Mouse (Mus musculus) neural tube, embryonic 12.5 days (tissue): ENCODE data around the gene Spsb4. TPM values are rescaled to one million over a fixed set of nuclear protein-coding genes. Genes with fewer than 3 reads are reported as not detected.

ENCODE experiments used
- ATAC-seq: fragments of 200-750 bp; cut with Nextera tagmentation; 2 replicates; pipeline ENCODE4 v1.8.0; 2017; ENCODE audit warnings: low read depth, mild to moderate bottlenecking, moderate TSS enrichment, moderate library complexity; ENCODE audit not compliant: low FRiP score
- H3K27ac ChIP-seq: fragments of 300-500 bp; sonication (generic); 2 replicates; pipeline ENCODE4 v1.5.1; 2016
- H3K27me3 ChIP-seq: fragments of 300-500 bp; sonication (generic); replicated peaks from 2 replicates; pipeline ENCODE4 v1.6.1; 2016; ENCODE audit warnings: mild to moderate bottlenecking
- H3K36me3 ChIP-seq: fragments of 300-500 bp; sonication (generic); 2 replicates; pipeline ENCODE4 v1.6.1; 2016; ENCODE audit warnings: mild to moderate bottlenecking
- H3K4me1 ChIP-seq: fragments of 300-500 bp; sonication (generic); 2 replicates; pipeline ENCODE4 v1.6.1; 2016
- H3K4me2 ChIP-seq: fragments of 300-500 bp; sonication (generic); replicated peaks from 2 replicates; pipeline ENCODE4 v1.6.1; 2016; ENCODE audit warnings: mild to moderate bottlenecking
- H3K4me3 ChIP-seq: fragments of 300-500 bp; sonication (generic); 2 replicates; pipeline ENCODE4 v1.5.1; 2016
- H3K9ac ChIP-seq: fragments of 300-500 bp; sonication (generic); 2 replicates; pipeline ENCODE4 v1.6.1; 2016; ENCODE audit warnings: mild to moderate bottlenecking
- H3K9me3 ChIP-seq: fragments of 300-500 bp; sonication (generic); 2 replicates; pipeline ENCODE4 v1.6.1; 2016; ENCODE audit warnings: mild to moderate bottlenecking
- WGBS: fragments of 180-500 bp; shearing (Covaris S2); methylation state at CpG from one replicate; pipeline ENCODE4 v1.1.7; 2016; 5-methylcytosine and 5-hydroxymethylcytosine counted together
- polyA plus RNA-seq: library from polyadenylated mRNA; unstranded; fragments of >200 nt; fragmentation: Nextera tagmentation; extraction: Ambion mirVana; gene quantifications from 2 replicates; pipeline ENCODE4 v1.2.1, GENCODE M21; 2016

The Spsb4 gene
- polyA plus RNA-seq, 1 experiment from 2014 or later = 126 TPM

GRCm38 (mm10) chr9:96971625-96972404 lies 46.8 kb downstream of the Spsb4 start:
- peak; percentile 86 for ATAC-seq
- Histone ChIP-seq H3K9ac (no peak overlapping the region), H3K4me1 (peaks cover 63% of the 10 kb centered on the region), H3K9me3 (no peaks in the 10 kb centered on the region), H3K4me2 (no peak overlapping the region), H3K36me3 (no peaks in the 10 kb centered on the region), H3K27ac (peak overlapping the region; percentile 42), H3K4me3 (no peak overlapping the region), H3K27me3 (no peaks in the 10 kb centered on the region)
- 24% methylated on average over 9 of the region's 9 CpGs for WGBS

GRCm38 (mm10) chr9:96967516-96967915 lies 51.1 kb downstream of the Spsb4 start:
- Histone ChIP-seq H3K4me3 (no peak overlapping the region), H3K36me3 (0 out of 2 replicates have a peak, but pooled peaks cover 11% of the 10 kb centered on the region), H3K4me1 (peaks cover 61% of the 10 kb centered on the region)

GRCm38 (mm10) chr9:96966465-96966864 lies 52.2 kb downstream of the Spsb4 start:
- peaks cover 55% of the 10 kb centered on the region for H3K4me1 ChIP-seq
- no peaks in the 10 kb centered on the region for H3K27me3 ChIP-seq
- no peak for ATAC-seq
- H3K9me3 ChIP-seq = no peaks in the 10 kb centered on the region
- 92% methylated on average over 7 of the region's 7 CpGs for WGBS
- no peak overlapping the region for H3K4me2 ChIP-seq
- no peak overlapping the region for H3K27ac ChIP-seq
- no peak overlapping the region for H3K9ac ChIP-seq
- no peak overlapping the region for H3K4me3 ChIP-seq
- H3K36me3 ChIP-seq = 0 out of 2 replicates have a peak, but pooled peaks cover 11% of the 10 kb centered on the region

More at GRCm38 (mm10) chr9:96967516-96967915, 51.1 kb downstream of the Spsb4 start:
- no peak overlapping the region for H3K4me2 ChIP-seq
- 90% methylated on average over 1 of the region's 1 CpGs for WGBS
- H3K9me3 ChIP-seq = no peaks in the 10 kb centered on the region
- no peak for ATAC-seq
- H3K27ac ChIP-seq = no peak overlapping the region
- H3K27me3 ChIP-seq = no peaks in the 10 kb centered on the region
- no peak overlapping the region for H3K9ac ChIP-seq

- Histone ChIP-seq H3K27ac (no peak overlapping the region), H3K9me3 (no peaks in the 10 kb centered on the region), H3K4me2 (no peak overlapping the region), H3K4me1 (peaks cover 36% of the 10 kb centered on the region), H3K9ac (no peak overlapping the region), H3K36me3 (0 out of 2 replicates have a peak, but pooled peaks cover 11% of the 10 kb centered on the region), H3K27me3 (no peaks in the 10 kb centered on the region), H3K4me3 (no peak overlapping the region)
- WGBS = 66% methylated on average over 13 of the region's 13 CpGs
- ATAC-seq = no peak
These were observed 55.0 kb downstream of the Spsb4 start for GRCm38 (mm10) chr9:96963443-96964215.

- Histone ChIP-seq H3K9ac (no peak overlapping the region), H3K4me2 (no peak overlapping the region), H3K4me3 (no peak overlapping the region), H3K27ac (no peak overlapping the region), H3K4me1 (peaks cover 41% of the 10 kb centered on the region), H3K27me3 (no peaks in the 10 kb centered on the region), H3K36me3 (0 out of 2 replicates have a peak, but pooled peaks cover 11% of the 10 kb centered on the region), H3K9me3 (no peaks in the 10 kb centered on the region)
- 68% methylated on average over 8 of the region's 8 CpGs for WGBS
- no peak for ATAC-seq
These were observed 55.9 kb downstream of the Spsb4 start for GRCm38 (mm10) chr9:96962714-96963113.

- Histone ChIP-seq H3K4me3 (no peak overlapping the region), H3K36me3 (0 out of 2 replicates have a peak, but pooled peaks cover 11% of the 10 kb centered on the region), H3K27ac (peak overlapping the region; percentile 43; the same call in 1 of the 2 replicates), H3K27me3 (no peaks in the 10 kb centered on the region), H3K9ac (no peak overlapping the region), H3K4me1 (peaks cover 47% of the 10 kb centered on the region), H3K9me3 (no peaks in the 10 kb centered on the region), H3K4me2 (no peak overlapping the region)
- WGBS = 66% methylated on average over 17 of the region's 17 CpGs
- ATAC-seq = no peak
These were observed 56.5 kb downstream of the Spsb4 start for GRCm38 (mm10) chr9:96961986-96962701.

- H3K9ac ChIP-seq = no peak overlapping the region
- H3K27me3 ChIP-seq = no peaks in the 10 kb centered on the region
- H3K4me1 ChIP-seq = peaks cover 51% of the 10 kb centered on the region
- no peak overlapping the region for H3K4me2 ChIP-seq
- WGBS = 61% methylated on average over 7 of the region's 7 CpGs
- H3K4me3 ChIP-seq = no peak overlapping the region
- no peak overlapping the region for H3K27ac ChIP-seq
- 0 out of 2 replicates have a peak, but pooled peaks have one; percentile 26 for ATAC-seq
- no peaks in the 10 kb centered on the region for H3K9me3 ChIP-seq
- H3K36me3 ChIP-seq = 0 out of 2 replicates have a peak, but pooled peaks cover 8% of the 10 kb centered on the region
These were observed 57.6 kb downstream of the Spsb4 start for GRCm38 (mm10) chr9:96961006-96961405.

- peaks cover 6% of the 10 kb centered on the region; the same call in 1 of the 2 replicates for H3K36me3 ChIP-seq
- H3K9me3 ChIP-seq = no peaks in the 10 kb centered on the region
- WGBS = 81% methylated on average over 4 of the region's 4 CpGs
- H3K4me1 ChIP-seq = peaks cover 56% of the 10 kb centered on the region
- ATAC-seq = no peak
- H3K9ac ChIP-seq = no peak overlapping the region
- H3K27me3 ChIP-seq = no peaks in the 10 kb centered on the region
- no peak overlapping the region for H3K4me2 ChIP-seq
- H3K4me3 ChIP-seq = no peak overlapping the region
- no peak overlapping the region for H3K27ac ChIP-seq
These were observed 58.4 kb downstream of the Spsb4 start for GRCm38 (mm10) chr9:96960241-96960640.

GRCm38 (mm10) chr9:96959469-96959868 lies 59.2 kb downstream of the Spsb4 start:
- Histone ChIP-seq H3K9me3 (no peaks in the 10 kb centered on the region), H3K36me3 (peaks cover 4% of the 10 kb centered on the region; the same call in 1 of the 2 replicates), H3K4me1 (peaks cover 63% of the 10 kb centered on the region), H3K4me3 (no peak overlapping the region), H3K27me3 (no peaks in the 10 kb centered on the region), H3K9ac (no peak overlapping the region), H3K4me2 (no peak overlapping the region), H3K27ac (no peak overlapping the region)
- ATAC-seq = no peak
- 84% methylated on average over 7 of the region's 7 CpGs for WGBS

- no peak overlapping the region for H3K9ac ChIP-seq
- no peak for ATAC-seq
- H3K27me3 ChIP-seq = no peaks in the 10 kb centered on the region
- H3K9me3 ChIP-seq = no peaks in the 10 kb centered on the region
- no peak overlapping the region; the same call in 1 of the 2 replicates for H3K27ac ChIP-seq
- no peak overlapping the region for H3K4me3 ChIP-seq
- WGBS = 3% methylated on average over 6 of the region's 6 CpGs
- H3K36me3 ChIP-seq = peaks cover 4% of the 10 kb centered on the region; the same call in 1 of the 2 replicates
- peak overlapping the region; percentile 16 for H3K4me2 ChIP-seq
- peaks cover 50% of the 10 kb centered on the region for H3K4me1 ChIP-seq
These were observed 60.5 kb downstream of the Spsb4 start for GRCm38 (mm10) chr9:96958009-96958615.

GRCm38 (mm10) chr9:96957298-96957865 lies 61.3 kb downstream of the Spsb4 start:
- Histone ChIP-seq H3K27me3 (no peaks in the 10 kb centered on the region), H3K4me1 (peaks cover 50% of the 10 kb centered on the region), H3K9ac (no peak overlapping the region), H3K36me3 (peaks cover 4% of the 10 kb centered on the region; the same call in 1 of the 2 replicates), H3K27ac (no peak overlapping the region), H3K4me3 (no peak overlapping the region), H3K9me3 (no peaks in the 10 kb centered on the region), H3K4me2 (no peak overlapping the region)
- WGBS = 41% methylated on average over 6 of the region's 6 CpGs
- no peak for ATAC-seq
